Mouse (Mus musculus) forebrain, embryonic 11.5 days (tissue): ENCODE results near the gene Ankmy2. TPM values are rescaled to one million over a fixed set of nuclear protein-coding genes. Genes with fewer than 3 reads are reported as not detected.

Experiments
- polyA plus RNA-seq: library from polyadenylated mRNA; unstranded; fragments of >200 nt; fragmentation: Nextera tagmentation; extraction: Ambion mirVana; gene quantifications from 2 replicates; pipeline ENCODE4 v1.2.1, GENCODE M21; 2014

The Ankmy2 gene
- polyA plus RNA-seq, 1 experiment from 2014 or later = 30.6 TPM

Other genes with a start within 250 kb of the Ankmy2 start
- 0.32 TPM in 1 of 2 replicates, not detected in the other for gene Agr3, start 231.5 kb upstream of the Ankmy2 start, polyA plus RNA-seq
- 0.36 TPM in 1 of 2 replicates, not detected in the other for gene Agr2, start 164.2 kb upstream of the Ankmy2 start, polyA plus RNA-seq
- 187 and 199 TPM in 2 replicates for gene Tspan13, start 114.6 kb upstream of the Ankmy2 start, polyA plus RNA-seq
- gene Bzw2, start 966 bp downstream of the Ankmy2 start, polyA plus RNA-seq = 271 and 279 TPM in 2 replicates
- not detected in 2 replicates for gene Lrrc72, start 96.3 kb downstream of the Ankmy2 start, polyA plus RNA-seq
- gene Sostdc1, start 157.0 kb downstream of the Ankmy2 start, polyA plus RNA-seq = 9.5 and 9.7 TPM in 2 replicates
- 8.2 and 8.7 TPM in 2 replicates for gene Ispd, start 224.3 kb downstream of the Ankmy2 start, polyA plus RNA-seq
- gene D630036H23Rik, start 225.1 kb downstream of the Ankmy2 start, polyA plus RNA-seq = 1.4 and 1.9 TPM in 2 replicates